Mouse (Mus musculus): ENCODE results near the gene Tsc22d4. TPM values are rescaled to one million over a fixed set of nuclear protein-coding genes. Genes with fewer than 3 reads are reported as not detected.
A peak's percentile ranks its signal among the peaks of the same experiment; 100 is the strongest.

The Tsc22d4 gene
- polyA plus RNA-seq, 1 experiment from 2014 or later: 189 TPM

DNA sequence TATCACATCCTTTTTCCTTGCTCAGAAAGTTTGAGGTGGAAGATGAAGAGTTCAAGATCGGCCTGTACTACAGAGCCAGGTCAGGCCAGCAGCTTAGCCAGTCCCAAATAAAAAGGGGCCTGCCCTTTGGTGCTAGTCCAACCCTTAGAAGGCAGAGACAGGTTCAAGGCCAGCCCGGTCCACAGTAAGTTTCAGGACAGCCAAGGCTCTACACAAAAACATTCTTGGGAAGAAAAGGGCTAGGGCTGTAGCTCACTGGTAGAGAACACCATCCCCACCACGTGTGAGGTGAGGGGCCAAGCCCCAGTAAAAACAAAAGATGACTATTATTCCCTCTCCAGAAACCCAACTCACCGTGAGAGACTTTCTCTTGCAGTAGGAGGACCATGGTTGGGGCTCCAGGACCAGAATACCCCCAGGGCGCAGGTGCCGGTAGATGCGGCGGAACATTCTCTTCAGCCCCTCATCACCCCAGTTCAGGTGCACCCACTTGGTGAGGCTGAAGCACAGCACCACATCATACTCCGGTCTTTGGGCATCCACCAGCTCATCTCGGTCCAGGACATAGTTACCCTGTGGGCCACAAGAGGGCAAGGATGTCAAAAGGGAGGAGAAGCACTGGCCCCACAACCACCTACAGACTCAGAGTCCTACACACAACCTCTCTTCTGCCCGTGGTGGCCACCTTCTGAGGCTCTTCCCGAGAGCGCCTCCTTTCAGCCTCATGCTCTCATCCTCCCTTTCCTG, 37.4 kb downstream of the Tsc22d4 start:
- Histone ChIP-seq H3K9ac (ENCODE audit: low read length) (no peak overlapping the region), H3K36me3 (ENCODE audit: control insufficient read depth, insufficient read depth) (peaks cover 29% of the 10 kb centered on the region), H3K27ac (ENCODE audit: low read length) (no peak overlapping the region), H3K4me1 (ENCODE audit: control insufficient read depth, insufficient read depth, low read length) (peaks cover 38% of the 10 kb centered on the region), H3K4me3 (ENCODE audit: low read length) (no peak overlapping the region), H3K4me2 (ENCODE audit: low read depth, low read length) (peak overlapping the region; percentile 90; the same call in 1 of the 2 replicates), H3K27me3 (ENCODE audit: control insufficient read depth, insufficient read depth, low read length) (no peaks in the 10 kb centered on the region), H3K9me3 (replicated peaks; ENCODE audit: control insufficient read depth, low read length) (0 out of 2 replicates have a peak, but pooled peaks cover under 1% of the 10 kb centered on the region)
- no peak for ATAC-seq (replicated peaks; ENCODE audit: extremely low read depth, insufficient read depth, low FRiP score)
- WGBS: 78% methylated on average over 13 of the region's 13 CpGs

DNA sequence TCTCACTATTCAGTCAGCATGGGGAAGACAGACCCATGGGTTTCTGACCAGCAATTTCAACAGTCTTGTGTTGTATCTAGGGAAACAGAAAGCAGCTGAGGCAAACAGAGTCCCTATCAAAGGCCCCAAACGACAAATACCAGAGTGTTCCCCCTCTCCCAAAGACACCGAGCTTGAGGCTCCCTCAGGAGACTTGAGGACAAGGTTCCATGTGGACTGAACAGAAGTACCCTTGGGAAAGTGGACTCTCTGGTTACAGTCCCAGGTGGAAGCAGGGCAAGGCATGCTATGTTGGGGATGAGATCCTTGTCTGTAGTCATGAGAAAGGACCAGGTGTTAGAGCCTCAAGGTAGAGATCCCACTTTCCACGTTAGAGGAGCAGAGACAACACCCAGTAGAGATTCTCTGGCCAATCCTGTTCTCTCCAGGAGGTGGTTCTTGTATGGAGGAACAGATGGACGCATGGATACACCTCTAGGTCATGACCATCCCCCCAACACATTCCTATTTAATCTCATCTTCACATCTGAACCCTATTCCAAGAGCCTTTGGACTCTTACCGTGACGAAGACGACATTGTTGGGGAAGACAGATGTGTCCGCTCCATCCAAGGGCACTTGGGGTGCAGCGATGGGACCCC, 38.5 kb downstream of the Tsc22d4 start:
- Histone ChIP-seq H3K4me1 (ENCODE audit: control insufficient read depth, insufficient read depth, low read length) (peaks cover 35% of the 10 kb centered on the region), H3K27me3 (ENCODE audit: control insufficient read depth, insufficient read depth, low read length) (no peaks in the 10 kb centered on the region), H3K4me3 (ENCODE audit: low read length) (peak overlapping the region; percentile 84), H3K36me3 (ENCODE audit: control insufficient read depth, insufficient read depth) (peaks cover 29% of the 10 kb centered on the region), H3K9me3 (replicated peaks; ENCODE audit: control insufficient read depth, low read length) (peaks cover 3% of the 10 kb centered on the region; the same call in 1 of the 2 replicates), H3K9ac (ENCODE audit: low read length) (peak overlapping the region; percentile 91), H3K4me2 (ENCODE audit: low read depth, low read length) (peak overlapping the region; percentile 90), H3K27ac (ENCODE audit: low read length) (no peak overlapping the region)
- 61% methylated on average over 9 of the region's 9 CpGs for WGBS
- ATAC-seq (replicated peaks; ENCODE audit: extremely low read depth, insufficient read depth, low FRiP score): no peak

DNA sequence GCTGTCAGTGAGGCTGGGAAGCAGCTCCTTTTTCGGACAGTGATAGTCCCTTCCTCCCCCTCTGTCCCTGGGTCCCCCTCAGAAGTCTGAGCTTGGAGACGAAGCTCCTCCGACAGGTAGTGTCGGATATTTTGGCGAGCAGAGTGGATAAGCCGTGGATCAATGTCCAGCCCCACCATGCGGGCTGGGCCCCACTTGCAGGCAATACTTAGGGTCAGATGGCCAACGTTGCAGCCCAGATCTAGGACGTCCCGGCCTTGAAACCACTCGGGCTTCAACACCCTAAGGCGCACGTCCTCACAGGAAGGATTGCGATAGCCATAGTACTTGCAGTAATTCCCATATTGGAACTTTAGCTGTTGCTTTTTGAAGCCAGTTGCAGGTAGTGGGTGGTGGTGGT, 39.0 kb downstream of the Tsc22d4 start:
- Histone ChIP-seq H3K27ac (ENCODE audit: low read length) (no peak overlapping the region), H3K4me1 (ENCODE audit: control insufficient read depth, insufficient read depth, low read length) (peaks cover 35% of the 10 kb centered on the region), H3K4me2 (ENCODE audit: low read depth, low read length) (peak overlapping the region; percentile 90), H3K9me3 (replicated peaks; ENCODE audit: control insufficient read depth, low read length) (peaks cover 3% of the 10 kb centered on the region; the same call in 1 of the 2 replicates), H3K36me3 (ENCODE audit: control insufficient read depth, insufficient read depth) (peaks cover 29% of the 10 kb centered on the region), H3K27me3 (ENCODE audit: control insufficient read depth, insufficient read depth, low read length) (no peaks in the 10 kb centered on the region), H3K9ac (ENCODE audit: low read length) (peak overlapping the region; percentile 91), H3K4me3 (ENCODE audit: low read length) (peak overlapping the region; percentile 84)
- WGBS: 67% methylated on average over 14 of the region's 14 CpGs
- no peak for ATAC-seq (replicated peaks; ENCODE audit: extremely low read depth, insufficient read depth, low FRiP score)

DNA sequence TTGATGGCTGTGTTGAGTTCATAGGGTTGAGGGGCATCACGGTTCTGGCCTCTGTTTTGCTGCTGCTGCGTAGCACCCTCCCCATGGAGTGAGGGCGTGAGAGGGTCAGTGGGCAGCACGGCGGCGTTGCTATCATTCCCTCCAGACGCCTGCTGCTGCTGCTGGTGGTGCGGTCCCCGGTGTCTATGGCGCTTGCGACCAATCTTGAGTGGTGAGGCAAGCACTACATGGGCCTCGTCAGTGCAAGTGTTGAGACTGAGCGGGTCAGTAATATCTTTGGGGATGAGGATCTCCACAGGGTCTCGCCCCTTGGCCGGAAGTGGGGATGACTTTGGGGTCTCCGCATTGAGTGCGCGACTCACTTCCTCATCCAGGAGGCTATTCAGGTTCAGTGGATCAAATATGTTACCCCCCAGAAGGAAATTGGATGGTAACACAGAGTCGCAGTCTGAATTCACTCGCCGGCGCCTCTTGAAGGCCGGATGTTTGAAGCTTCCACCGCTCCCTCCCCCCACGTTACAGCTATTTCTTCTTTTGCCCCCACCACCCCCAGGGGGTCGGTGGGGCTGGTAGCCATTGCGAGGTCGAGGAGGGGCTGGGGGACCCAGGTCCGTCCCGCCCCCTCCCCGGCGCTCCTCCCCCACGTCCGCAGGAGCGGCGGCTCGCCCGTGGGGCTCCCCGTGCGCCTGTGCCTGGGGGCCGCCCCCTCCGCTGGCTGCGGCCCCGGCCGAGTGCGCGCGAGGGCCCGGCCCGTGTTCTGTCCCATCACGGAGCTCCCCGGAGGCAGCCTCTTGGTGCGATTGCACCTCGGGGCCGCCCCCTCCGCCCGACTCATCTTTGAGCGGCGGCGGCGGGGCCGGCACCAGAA, 39.9 kb downstream of the Tsc22d4 start:
- Histone ChIP-seq H3K27me3 (ENCODE audit: control insufficient read depth, insufficient read depth, low read length) (no peaks in the 10 kb centered on the region), H3K9me3 (replicated peaks; ENCODE audit: control insufficient read depth, low read length) (peaks cover 3% of the 10 kb centered on the region; the same call in 1 of the 2 replicates), H3K27ac (ENCODE audit: low read length) (peak overlapping the region; percentile 100), H3K4me3 (ENCODE audit: low read length) (peak overlapping the region; percentile 84), H3K4me2 (ENCODE audit: low read depth, low read length) (peak overlapping the region; percentile 90), H3K4me1 (ENCODE audit: control insufficient read depth, insufficient read depth, low read length) (peaks cover 27% of the 10 kb centered on the region), H3K36me3 (ENCODE audit: control insufficient read depth, insufficient read depth) (peaks cover 25% of the 10 kb centered on the region), H3K9ac (ENCODE audit: low read length) (peak overlapping the region; percentile 91)
- 2% methylated on average over 52 of the region's 62 CpGs for WGBS
- ATAC-seq (replicated peaks; ENCODE audit: extremely low read depth, insufficient read depth, low FRiP score): peak; percentile 2

DNA sequence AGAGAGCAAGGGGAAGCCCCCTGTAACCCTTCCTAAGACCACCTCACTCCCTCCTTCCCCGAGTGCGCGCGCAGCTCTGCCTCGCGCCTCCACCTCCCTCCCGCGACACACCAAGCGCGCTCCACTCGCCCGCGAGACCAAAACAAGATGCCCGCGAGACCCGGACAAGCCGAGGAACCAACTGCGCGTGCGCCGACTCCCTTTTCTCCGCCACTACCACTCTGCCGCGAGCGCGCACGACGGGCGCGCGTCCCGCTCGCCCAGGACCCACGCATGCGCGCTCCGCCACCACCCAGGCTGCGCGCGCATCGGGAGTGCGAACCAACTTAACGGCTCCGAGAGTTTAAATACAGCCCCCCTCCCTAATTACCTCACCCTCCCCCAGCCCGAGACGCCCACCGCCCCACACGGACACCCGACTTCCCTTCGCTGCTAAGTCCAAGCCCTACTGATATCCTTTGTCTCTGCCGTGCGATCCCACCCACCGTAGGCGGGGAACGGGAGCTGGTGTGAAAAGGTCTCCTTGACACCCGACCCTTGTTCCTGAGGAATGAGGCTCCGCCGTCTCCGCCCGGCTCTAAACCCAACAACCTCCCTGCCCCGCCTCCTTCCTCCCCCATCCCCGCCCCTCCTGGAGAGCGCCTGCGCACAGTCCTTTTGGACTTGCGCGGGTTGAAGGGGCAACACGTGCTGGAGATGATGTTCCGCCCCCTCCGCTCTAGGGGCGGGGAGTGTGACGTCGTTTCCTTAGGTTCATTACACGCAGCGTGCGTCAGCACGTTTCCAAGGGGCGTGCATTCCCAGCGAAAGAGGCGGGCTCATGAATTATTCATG, 40.8 kb downstream of the Tsc22d4 start:
- Histone ChIP-seq H3K36me3 (ENCODE audit: control insufficient read depth, insufficient read depth) (peaks cover 19% of the 10 kb centered on the region), H3K27ac (ENCODE audit: low read length) (peak overlapping the region; percentile 100), H3K27me3 (ENCODE audit: control insufficient read depth, insufficient read depth, low read length) (no peaks in the 10 kb centered on the region), H3K4me2 (ENCODE audit: low read depth, low read length) (peak overlapping the region; percentile 90), H3K9me3 (replicated peaks; ENCODE audit: control insufficient read depth, low read length) (peaks cover 3% of the 10 kb centered on the region; the same call in 1 of the 2 replicates), H3K4me3 (ENCODE audit: low read length) (peak overlapping the region; percentile 84), H3K4me1 (ENCODE audit: control insufficient read depth, insufficient read depth, low read length) (peaks cover 26% of the 10 kb centered on the region), H3K9ac (ENCODE audit: low read length) (peak overlapping the region; percentile 91)
- WGBS: under 1% methylated on average over 79 of the region's 79 CpGs
- ATAC-seq (replicated peaks; ENCODE audit: extremely low read depth, insufficient read depth, low FRiP score): peak; percentile 91

DNA sequence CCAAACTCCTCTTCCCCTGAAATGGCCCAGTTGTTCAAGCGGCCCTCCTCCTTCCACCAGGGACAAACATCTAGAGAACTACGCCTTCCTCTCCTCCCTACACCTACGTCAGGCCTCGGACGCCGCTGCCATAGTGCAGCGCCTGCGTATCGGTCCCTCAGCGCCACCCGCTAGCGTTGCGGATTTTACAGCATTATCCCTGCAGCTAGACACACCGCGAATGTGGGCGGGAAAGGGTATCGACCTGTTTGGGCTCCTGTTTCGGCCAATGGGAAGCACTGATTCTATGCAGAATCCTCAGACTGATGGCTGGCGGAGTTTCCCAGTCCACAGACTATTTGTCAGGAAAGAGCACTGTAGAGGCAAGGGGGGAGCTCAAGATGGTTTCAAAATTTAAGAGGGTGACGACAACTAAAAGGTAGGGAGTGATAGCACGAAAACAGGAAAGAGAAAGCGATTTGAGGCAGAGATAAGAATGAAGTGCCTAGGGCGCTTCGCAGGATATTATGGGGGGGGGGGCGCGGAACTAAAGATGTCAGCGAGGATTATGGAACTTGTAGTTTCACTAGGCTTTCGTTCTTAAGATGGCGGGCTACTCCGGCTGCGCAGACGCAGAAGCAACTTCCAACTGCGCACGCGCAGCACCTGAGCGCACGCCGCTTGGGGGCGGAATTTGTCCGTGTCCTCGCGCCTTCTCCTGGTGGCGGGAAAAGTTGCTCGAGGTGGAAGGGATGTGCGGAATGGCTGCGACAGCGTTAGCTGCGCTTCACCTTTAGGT, 41.8 kb downstream of the Tsc22d4 start, which contains the start of the genes Mepce and Zcwpw1:
TSS of gene Mepce (minus strand) at position 505 of the 778 bp plus-strand sequence.
TSS of gene Zcwpw1 (plus strand) at position 648 of the 778 bp plus-strand sequence.
- Histone ChIP-seq H3K27ac (ENCODE audit: low read length) (peak within 1 kb of the TSS; percentile 100), H3K9ac (ENCODE audit: low read length) (peak within 1 kb of the TSS; percentile 91), H3K9me3 (replicated peaks; ENCODE audit: control insufficient read depth, low read length) (peaks cover 3% of the 10 kb centered on the region; the same call in 1 of the 2 replicates), H3K4me2 (ENCODE audit: low read depth, low read length) (peak within 1 kb of the TSS; percentile 90), H3K4me1 (ENCODE audit: control insufficient read depth, insufficient read depth, low read length) (peaks cover 26% of the 10 kb centered on the region), H3K36me3 (ENCODE audit: control insufficient read depth, insufficient read depth) (peaks cover 8% of the 10 kb centered on the region), H3K4me3 (ENCODE audit: low read length) (peak within 1 kb of the TSS; percentile 84), H3K27me3 (ENCODE audit: control insufficient read depth, insufficient read depth, low read length) (no peaks in the 10 kb centered on the region)
- peak; percentile 61 for ATAC-seq (replicated peaks; ENCODE audit: extremely low read depth, insufficient read depth, low FRiP score)
- under 1% methylated on average over 48 of the region's 48 CpGs for WGBS

DNA sequence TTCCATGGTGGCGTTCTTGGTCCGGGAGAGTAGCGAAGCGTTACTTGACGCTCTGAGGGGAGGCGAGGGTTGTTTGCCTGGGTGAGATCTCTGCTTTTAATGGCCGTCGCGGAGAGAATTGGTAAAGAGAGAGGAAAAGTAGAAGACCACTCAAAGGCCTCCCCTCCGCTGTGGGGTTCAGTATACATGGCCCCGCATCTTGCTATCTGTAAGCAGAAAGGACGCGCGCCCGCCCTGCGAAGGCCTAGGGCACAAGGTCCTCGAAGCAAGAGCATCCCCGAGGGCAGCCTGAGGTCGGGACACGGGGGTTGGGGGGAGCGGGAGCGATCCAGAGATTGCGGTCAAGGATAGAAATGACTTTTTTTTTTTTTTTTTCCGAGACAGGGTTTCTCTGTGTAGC, 42.6 kb downstream of the Tsc22d4 start:
- ATAC-seq (replicated peaks; ENCODE audit: extremely low read depth, insufficient read depth, low FRiP score): no peak
- Histone ChIP-seq H3K27ac (ENCODE audit: low read length) (no peak overlapping the region), H3K4me1 (ENCODE audit: control insufficient read depth, insufficient read depth, low read length) (peaks cover 21% of the 10 kb centered on the region), H3K4me3 (ENCODE audit: low read length) (peak overlapping the region; percentile 64), H3K9me3 (replicated peaks; ENCODE audit: control insufficient read depth, low read length) (peaks cover 3% of the 10 kb centered on the region; the same call in 1 of the 2 replicates), H3K9ac (ENCODE audit: low read length) (no peak overlapping the region), H3K36me3 (ENCODE audit: control insufficient read depth, insufficient read depth) (peaks cover under 1% of the 10 kb centered on the region), H3K27me3 (ENCODE audit: control insufficient read depth, insufficient read depth, low read length) (no peaks in the 10 kb centered on the region), H3K4me2 (ENCODE audit: low read depth, low read length) (peak overlapping the region; percentile 87)
- 68% methylated on average over 24 of the region's 24 CpGs for WGBS

Data from heart, embryonic 16.5 days (tissue).